Mouse (Mus musculus): ENCODE results near the gene 4930578G10Rik.
"Not testable (repeated sequence)": the region's sequence is repeated elsewhere in the genome, so short reads cannot be mapped to it uniquely, and the experiment has no call there.

DNA sequence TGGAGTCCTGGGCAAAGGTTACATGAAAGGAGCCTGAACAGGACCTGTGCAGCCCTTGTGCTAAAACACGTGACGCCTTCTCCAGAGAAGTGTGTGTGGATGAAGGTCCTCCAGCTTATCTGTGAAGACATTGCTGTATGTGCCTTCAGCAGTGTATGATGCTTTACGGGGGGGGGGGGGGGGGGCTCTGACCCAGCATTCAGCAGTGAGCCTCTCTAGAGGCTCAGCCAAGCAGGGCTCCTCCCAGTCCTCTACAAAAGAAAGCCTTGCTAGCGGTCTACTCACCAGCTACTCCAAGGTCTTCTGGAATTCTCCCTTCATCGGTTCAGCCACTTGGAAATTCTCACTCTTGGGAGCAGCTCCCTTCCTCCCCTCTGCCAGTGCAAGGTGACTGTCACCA, 128.1 kb downstream of the 4930578G10Rik start:
- not testable (repeated sequence) for TF ChIP-seq POLR2A (IDR thresholded peaks at IDR 0.05; ENCODE audit: control insufficient read depth, extremely low read depth, insufficient read depth, low read length, poor library complexity); CTCF (IDR thresholded peaks at IDR 0.05; ENCODE audit: borderline replicate concordance, control insufficient read depth, extremely low read depth, insufficient read depth, low read length, poor library complexity)
